Mouse (Mus musculus): ENCODE results near the gene Aif1l.
"Not testable (repeated sequence)": the region's sequence is repeated elsewhere in the genome, so short reads cannot be mapped to it uniquely, and the experiment has no call there.

Aif1l gene

DNA sequence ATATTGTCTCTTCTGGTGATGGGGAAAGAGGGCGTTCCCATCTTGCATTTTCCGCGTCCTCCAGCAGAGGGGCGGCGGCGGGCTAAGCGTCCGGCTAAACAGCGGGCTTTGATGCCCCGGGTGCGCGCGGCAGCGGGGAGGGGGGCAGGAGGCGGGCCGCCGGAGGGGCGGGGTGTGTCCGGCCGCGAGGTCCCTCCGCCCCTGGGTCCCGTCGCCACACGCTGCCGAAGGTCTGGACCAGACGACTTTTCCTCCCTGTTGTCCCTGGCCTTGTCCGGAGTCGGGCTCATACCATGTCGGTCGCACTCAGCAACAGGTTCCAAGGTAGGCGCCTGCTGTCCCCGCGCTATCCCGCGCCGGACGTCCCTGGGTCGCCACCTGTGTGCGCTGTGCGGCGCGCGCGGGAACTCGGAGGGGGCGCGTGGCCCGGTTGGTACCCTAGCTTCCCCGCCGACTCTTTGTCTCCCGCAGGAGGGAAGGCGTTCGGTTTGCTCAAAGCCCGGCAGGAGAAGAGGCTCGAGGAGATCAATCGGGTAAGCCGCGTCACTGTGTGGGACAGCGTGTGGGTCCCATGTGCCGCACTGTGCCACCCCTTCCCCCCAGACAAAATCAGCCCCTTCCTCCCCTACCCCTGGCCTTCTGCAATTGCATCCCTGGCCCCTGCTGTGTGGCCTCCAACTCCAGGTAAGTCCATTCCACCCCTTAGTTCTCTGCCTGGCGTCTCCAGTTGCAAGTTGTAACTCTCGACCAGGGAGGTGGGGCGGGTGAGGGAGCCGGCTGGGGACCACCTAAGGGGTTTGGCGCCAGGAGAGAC, at the start of gene Aif1l:
Aif1l (plus strand) TSS at position 82 of the 814 bp plus-strand sequence.
- no peak for DNase-seq (ENCODE audit: low spot score in 2 of 2)

DNA sequence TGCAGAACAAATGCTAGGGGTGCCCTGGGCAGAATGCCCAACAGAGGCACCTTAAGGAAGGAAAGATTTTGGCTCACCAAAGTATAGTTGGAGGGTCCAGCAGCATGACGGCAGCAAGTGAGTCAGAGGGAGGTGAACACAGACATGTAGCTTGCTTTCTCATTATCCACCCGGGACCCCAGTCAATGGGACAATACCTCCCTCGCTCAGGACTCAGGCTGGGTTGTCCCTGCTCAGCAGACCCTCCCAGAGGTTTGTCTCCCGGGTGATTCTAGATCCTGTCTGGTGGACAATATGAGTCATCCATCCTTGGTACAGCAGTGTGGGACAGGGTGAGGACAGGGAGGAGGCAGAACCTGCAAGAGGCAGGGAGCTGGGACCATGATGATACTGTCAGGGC, 49.0 kb upstream of the Aif1l start:
- DNase-seq (ENCODE audit: low spot score in 2 of 2), result no peak

DNA sequence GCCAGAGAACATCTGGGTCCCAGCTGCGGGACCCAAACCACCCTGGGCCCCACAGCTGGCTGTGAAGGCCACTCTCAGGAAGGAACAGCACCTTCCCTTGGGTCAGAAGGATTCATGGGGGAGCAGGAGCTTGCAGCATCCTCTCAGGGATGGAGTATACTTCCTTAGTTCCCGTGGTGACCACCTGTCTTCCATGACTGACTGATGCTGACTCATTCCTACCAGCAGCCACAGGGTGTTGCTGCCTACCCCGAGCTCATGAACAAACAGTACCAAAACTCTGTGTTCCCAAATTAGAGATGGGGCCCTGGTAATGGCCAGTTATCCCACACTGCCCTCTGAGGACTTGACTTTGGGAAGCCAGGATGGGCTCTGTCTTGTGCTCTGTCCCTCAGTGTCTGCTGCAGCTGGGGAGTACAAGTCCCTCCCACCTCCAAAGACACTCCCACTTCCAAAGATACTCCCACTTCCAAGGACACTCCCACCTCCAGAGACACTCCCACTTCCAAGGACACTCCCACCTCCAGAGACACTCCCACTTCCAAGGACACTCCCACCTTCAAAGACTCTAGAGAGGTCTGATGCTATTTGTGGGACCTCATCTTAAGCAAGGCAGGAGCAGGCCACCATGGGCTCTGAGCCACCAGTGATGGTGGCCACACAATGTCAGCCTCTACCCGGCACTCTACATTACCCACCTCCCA, 48.1 kb upstream of the Aif1l start:
- no peak for DNase-seq (ENCODE audit: low spot score in 2 of 2)

DNA sequence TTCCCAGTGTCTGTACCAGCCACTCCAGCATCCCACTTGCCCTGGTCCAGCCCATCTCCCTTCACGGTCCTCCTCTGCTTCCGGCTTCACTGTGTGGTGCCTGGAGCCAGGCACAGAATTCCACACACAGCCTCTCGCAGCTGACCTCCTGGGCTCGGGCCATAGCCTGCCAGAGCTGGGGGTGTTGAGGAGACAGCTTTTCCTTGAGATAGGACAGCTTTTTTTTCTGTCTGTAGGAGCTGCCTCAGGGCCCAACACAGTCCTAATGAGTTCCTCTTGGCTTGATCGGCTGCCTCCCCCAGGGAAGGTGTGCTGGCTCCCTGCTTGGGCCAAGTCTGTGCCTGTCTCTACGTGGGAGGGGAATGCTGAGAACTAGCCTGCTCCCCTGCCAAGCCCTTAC, 45.9 kb upstream of the Aif1l start:
- no peak for DNase-seq (ENCODE audit: low spot score in 2 of 2)

DNA sequence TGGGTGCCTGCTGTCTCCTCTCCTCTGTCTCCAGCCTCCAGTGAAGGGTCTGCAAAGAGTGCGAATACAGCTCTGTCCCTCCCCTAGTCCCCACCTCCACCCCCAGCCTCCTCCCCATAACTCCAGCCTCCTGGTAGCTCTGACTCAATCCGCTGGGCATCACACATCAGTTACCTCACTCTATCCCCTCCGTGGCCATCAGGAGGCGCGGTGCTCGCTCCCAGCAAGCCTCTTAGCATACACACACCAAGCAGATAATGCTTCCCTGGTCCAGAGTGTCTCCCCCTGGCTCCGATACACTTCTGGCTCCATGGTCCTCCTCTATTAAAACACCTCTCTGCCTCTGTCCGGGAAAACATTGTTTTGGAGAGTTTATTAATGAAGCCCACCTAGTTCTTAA, 45.3 kb upstream of the Aif1l start:
- no peak for DNase-seq (ENCODE audit: low spot score in 2 of 2)

DNA sequence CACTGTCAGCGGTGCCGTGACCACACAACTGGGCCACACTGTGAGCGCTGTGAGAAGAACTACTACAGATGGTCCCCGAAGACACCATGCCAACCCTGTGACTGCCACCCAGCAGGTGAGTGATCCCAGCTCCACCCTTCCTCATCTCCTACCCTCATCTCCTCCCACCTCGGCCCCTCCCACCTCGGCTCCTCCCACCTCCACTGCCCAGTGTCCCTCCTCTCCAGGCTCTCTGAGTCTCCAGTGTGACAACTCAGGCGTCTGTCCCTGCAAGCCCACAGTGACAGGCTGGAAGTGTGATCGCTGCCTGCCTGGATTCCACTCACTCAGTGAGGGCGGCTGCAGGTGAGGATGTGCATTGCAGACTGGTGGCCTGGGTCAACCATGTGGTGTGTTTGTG, 44.3 kb upstream of the Aif1l start:
- no peak for DNase-seq (ENCODE audit: low spot score in 2 of 2)

DNA sequence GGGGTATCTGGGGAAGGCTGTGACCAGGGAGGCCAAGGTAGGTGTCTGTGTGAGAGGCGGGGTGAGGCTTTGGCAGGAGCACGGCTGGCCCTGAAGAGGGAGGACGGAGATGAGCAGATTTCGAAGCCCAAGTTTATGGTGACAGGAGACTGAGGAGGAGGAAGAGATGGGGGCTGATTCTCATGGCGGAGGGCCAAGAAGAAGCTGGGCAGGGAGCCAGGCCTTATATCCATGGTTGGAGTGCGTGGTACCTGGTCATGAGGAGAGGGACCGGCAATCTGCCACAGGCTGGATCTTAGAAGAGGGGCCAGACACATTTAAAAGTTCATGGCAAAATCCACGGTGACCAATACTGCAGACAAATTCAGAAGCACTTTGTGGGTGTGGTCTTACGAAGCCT, 43.5 kb upstream of the Aif1l start:
- peak; percentile 51 to 62 for DNase-seq (ENCODE audit: low spot score in 2 of 2)

DNA sequence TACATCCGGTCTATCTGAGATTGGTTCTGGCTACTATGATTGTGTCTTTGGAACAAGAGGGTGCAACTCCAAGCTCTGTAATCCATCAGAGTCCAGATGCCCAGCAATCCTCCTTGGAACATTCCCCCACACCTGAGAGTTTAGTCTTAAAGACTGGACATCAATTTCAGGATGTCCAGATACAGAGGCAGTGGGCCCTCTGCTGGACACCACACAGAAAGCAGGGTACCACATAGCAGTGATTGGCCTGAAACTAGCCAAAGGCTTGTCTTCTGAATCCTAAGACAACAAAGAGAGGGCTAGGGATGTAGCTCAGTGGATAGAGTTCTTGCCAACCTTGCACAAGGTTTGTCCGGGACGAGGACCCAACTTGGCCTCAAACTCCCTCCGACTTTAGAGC, 37.4 kb upstream of the Aif1l start:
- no peak for DNase-seq (ENCODE audit: low spot score in 2 of 2)

DNA sequence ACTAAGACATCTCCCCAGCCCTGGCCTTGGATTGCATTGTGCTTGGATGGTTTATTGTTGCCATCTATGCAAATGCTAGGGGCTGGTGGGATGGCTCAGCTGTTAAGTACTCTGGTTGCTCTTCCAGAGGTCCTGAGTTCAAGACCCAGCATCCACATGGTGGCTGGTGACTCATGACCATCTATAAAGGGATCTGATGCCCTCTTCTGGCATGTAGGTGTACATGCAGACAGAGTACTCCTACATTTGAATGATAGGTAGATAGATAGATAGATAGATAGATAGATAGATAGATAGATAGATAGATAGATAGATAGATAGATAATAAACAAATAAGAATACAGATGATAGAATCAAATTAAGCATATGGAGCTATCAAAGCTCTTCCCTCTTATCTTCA, 35.7 kb upstream of the Aif1l start:
- not testable (repeated sequence) for DNase-seq (ENCODE audit: low spot score in 2 of 2)

DNA sequence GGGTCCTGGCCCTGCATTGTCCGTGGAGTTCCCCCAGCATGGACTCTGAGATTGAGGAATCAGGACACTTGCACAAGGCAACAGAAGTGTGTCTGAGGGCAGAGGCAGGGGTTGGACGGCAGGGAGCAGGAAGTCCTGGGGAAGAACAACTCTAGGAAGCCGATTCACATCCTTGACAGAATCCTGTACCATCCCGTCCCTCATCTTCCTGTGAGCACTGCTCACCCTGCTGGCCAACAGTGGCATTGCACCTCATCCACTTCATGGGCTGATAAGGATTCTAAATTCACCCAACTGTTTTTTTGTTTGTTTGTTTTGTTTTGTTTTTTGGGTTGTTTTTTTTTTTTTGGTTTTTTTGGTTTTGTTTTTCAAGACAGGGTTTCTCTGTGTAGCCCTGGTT, 34.8 kb upstream of the Aif1l start:
- peak; percentile 76 to 78 for DNase-seq (ENCODE audit: low spot score in 2 of 2)

DNA sequence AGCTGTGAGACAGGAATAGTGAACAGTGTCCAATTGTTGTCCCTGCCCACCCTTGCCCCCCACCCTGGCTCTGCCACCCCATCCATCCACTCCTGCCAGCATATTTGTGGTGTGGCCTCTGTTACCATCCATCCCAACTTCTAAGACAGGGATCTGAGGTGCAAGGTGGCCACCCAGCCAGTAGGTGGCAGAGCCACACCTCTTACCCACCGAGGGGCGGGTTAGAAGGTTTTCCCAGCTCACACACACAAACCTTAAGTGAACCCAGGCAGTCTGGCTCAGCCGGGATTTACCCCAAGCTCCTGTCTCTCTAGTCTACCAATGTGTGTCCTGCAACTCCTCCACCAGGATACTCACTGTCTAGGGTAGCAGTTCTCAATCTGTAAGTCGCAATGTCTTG, 32.3 kb upstream of the Aif1l start:
- DNase-seq (ENCODE audit: low spot score in 2 of 2), result peak in 1 of 2 experiments; percentile 35

DNA sequence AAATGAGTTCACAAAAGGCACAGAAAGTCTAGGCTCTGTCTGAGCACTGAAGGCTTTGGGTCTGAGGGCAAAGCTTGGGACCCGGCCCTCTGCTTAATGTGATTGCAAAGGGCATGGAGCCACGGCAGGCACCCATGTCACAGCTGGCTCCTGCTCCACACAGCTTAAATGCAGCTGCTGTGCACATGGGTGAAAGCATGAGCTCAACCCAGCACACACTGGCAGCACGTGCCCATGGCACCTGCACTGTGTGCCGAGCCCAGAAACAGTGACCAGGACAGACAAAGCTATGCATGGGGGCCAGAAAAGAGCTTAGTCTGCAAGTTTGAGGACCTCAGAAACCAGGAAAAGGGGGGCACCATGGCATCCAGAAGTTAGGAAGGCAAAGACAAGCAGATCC, 26.3 kb upstream of the Aif1l start:
- no peak for DNase-seq (ENCODE audit: low spot score in 2 of 2)

DNA sequence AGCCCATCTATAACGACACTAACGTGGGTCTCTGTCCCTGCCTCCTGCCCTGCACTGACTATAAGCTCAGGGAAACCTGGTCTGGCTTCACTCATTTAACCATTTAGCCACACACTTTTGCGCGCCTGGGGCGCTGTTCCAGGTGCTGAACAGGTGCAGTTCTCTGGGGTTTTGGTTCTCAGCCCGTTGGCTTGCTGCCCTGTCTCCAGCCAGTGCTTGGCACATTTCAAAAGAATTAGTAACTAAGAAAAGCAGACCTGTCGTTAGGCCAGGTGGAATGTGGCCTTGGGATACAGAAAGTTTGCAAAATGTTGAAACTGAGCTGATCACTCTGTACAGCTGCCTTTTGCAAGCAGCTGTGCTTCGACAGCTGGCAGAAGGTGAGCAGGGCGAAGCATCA, 25.1 kb upstream of the Aif1l start:
- no peak for DNase-seq (ENCODE audit: low spot score in 2 of 2)

DNA sequence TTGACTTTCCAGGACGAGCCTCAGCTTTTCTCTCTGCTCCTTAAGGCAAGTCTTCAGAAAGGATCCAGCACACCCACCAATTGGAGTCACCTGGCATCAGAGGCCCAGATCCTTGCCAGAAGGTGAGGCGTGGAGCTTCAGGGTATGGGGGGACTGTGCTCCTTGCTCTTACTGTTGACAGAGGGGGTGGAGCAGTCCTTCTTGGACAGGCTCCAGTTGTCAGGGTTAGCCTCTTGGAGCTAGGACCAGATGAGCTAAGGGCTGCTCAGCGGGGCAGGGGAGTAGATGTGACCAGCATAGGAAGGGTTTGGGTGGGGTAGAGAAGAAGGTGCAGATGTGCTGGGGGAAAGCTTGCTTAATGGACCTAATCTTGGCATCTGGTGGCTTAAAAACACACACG, 24.0 kb upstream of the Aif1l start:
- DNase-seq (ENCODE audit: low spot score in 2 of 2), result no peak

DNA sequence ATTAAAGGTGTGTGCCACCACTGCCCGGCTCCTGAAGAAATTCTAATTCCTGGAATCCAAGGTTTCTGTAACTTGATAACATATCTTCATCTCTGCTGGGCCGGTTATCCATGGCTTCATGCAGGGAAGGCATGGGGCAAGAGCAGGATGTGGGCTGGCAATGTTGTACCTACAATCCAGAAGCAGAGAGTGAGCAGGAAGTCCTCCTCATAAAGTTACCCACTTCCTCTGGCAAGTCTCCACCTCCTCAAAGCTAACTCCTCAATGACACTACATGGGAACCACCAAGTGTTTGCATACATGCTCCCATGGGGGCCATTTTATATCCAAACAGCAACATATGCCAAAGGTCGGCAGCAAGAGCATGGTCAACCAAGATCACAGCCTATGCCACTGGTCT, 20.3 kb upstream of the Aif1l start:
- no peak for DNase-seq (ENCODE audit: low spot score in 2 of 2)

DNA sequence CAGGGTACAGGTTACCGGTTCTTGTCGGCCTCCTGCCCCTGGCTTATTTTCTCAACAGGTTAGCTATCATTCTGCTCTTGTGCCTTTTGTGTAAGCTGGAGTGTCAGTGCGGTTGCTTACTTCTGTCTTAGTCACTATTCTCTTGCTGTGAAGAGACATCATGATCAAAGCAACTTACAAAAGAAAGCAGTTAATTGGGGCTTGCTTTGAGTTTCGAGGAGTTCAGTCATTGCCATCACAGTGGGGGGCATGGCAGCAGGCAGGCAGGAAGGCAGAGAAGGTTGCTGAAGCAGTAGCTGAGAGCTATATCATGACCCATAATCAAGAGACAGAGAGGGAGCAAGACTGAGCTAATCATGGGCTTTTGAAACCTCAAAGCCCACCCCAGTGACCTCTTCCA, 15.4 kb upstream of the Aif1l start:
- DNase-seq (ENCODE audit: low spot score in 2 of 2), result no peak

DNA sequence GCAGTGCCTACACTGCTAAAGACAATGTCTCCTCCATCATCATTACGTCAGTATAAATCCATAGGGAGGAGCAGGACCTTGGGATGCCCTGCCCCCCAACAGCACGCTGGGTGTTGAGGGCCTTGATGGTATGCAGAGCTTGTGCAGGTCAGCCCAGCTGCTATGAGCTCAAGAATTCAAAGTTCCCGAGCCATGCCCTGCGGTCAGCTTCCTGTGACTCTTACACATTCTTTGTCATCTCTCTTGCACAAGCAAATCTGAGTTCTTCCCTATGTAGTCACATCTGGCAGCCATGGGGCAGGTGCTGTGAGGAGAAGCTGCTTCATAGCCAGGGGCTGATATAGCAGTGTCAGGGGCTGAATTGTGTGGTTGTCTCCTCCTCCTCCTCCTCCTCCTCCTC, 14.9 kb upstream of the Aif1l start:
- no peak for DNase-seq (ENCODE audit: low spot score in 2 of 2)

DNA sequence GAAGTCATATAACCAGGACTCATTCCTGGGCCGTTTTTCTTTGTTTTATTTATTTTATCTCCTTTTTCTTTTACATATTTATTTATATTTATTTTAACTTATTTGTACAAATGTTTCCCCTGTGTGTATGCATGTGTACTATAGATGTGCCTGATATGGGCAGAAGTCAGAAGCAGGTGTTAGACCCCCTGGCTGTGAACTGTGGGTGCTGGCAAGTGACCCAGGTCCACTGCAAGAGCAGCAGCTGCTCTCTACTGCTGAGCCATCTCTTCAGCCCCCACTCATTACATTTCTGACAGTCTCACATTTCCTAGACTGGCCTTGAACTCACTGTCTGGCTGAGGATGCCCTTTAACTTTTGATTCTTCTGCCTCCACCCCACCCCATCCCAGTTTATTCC, 11.6 kb upstream of the Aif1l start:
- no peak for DNase-seq (ENCODE audit: low spot score in 2 of 2)

DNA sequence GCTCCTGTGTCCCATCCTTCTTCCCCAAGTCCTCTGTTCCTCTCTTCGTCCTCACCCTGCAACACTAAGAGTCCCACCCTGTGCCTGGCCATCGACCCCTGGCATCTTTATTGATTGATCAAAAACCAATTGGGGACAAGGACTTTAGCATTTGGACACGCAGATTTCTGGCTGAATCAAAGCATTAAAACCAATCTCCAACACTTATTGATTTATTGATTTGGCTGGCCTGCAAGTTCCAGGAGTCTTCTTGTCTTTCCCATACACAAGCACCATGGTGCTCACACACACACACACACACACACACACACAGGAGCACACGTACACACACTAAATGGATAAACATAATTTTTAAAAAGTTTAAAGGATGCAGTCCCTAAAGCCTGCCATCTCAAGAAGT, 6.9 kb upstream of the Aif1l start:
- no peak for DNase-seq (ENCODE audit: low spot score in 2 of 2)

DNA sequence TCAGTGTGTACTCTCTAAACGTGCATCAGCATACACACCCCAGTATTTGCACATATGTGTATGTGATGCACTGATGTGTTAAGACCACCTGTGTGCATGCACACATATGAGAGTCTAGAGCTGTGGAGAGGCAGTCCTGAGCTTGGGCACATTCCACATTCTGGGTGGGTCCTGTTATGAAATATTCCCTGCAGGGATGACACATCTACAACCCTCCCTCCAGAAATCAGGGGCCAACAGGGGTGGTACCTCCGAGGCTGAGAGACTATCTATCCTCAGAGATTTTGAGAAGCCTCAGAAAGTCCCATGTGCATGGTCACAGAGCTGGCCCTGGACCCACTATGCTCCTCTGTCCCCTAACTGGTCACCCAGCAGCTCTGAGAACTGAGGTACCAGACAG, 4.4 kb upstream of the Aif1l start:
- no peak for DNase-seq (ENCODE audit: low spot score in 2 of 2)

DNA sequence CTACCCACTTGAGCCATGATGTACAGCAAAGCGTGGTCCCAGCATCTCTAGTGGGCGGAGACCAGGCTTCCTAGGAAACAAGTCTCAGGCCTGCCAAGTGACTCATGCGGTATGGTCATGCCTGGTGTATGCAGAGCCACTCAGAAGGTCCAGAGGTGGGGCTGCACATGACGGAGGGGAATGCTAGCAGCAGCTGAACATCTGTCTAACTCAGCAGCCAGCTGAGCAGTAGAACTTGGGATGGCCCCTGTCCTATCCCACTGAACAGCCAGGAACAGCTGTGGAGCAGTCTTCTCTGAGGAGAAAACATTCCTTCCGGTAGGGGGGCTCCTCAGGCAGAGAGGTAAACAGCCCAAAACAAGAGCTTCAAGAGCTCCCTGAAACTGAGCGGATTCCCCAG, 1.5 kb upstream of the Aif1l start:
- no peak for DNase-seq (ENCODE audit: low spot score in 2 of 2)

DNA sequence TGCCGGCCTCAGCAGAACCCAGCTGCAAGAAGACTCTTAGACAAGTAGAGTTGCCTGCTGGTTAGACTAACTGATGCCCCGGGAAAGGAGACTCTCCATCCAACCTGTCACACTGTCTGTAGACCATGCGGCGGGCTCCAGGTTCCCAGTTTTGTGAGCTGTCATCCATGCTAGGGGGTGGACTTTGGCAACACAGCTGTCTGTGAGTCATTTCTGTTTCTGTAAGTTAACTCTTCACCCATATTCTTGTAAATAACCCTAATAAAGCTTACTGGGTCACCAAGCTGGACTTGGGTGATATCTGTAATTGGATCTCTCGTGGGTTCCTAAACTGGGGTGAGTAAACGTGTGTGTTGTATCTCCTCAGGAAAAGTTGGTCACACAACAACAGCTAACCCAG, 1.1 kb upstream of the Aif1l start:
- DNase-seq (ENCODE audit: low spot score in 2 of 2), result no peak

DNA sequence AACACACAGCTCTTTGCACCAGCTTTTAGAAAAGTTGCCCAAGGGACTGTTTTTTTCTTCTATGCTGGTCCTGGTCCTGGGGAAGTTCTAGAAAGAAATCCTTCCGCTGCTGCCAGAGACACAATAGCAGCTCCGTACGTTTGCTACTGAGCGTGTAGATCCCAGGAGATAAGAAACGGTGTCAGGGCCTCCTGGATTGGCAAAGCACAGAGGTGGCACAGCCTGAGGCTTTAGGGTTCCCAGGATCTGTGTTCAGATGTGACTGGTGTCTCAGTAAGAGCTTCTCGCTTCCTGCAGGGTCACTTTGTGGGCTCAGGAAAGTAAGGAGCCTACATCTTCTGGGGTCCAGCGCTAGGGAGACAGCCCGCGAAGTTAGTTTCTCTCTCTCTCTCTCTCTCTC, 1.0 kb downstream of the Aif1l start:
- DNase-seq (ENCODE audit: low spot score in 2 of 2), result no peak

DNA sequence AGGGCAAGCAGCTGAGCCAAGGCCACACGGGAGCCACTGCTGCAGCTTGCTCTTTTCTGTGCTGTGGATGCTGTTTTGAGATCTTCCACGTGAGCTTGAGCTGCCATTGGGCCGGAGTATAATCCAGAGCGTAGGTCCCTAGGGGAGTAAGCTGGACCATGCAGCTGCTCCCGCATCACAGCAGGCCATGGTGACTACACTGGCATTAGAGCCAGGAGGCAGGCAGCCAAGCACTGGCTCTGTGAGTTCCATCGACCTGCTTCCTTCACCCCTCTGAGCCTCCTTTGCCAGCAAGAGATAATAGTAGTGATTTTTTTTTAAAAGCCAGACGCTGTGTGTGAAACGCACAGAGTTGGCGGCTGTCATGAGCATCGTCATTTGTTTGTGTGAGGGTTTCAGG, 2.3 kb downstream of the Aif1l start:
- no peak for DNase-seq (ENCODE audit: low spot score in 2 of 2)

All from frontal cortex, postnatal 36 days (tissue).